Mouse (Mus musculus) heart, postnatal 0 days (tissue): ENCODE measurements at regions not wholly inside any gene's neighbourhood (a gene's known extent, or its start where the extent isn't known, plus 50 kb on each side); places are given as distances from the start of the nearest gene placed in this dataset.

Experiments used
- CTCF ChIP-seq: IDR thresholded peaks from 2 replicates; pipeline ENCODE4 v1.5.1; 2016; ENCODE audit warnings: antibody characterized with exemption, control low read depth, low read depth
- EP300 ChIP-seq: IDR thresholded peaks from 2 replicates; pipeline ENCODE4 v1.6.1; 2016; ENCODE audit warnings: antibody characterized with exemption, low read depth

- TF ChIP-seq CTCF (no peak), EP300 (no peak)
Observed at GRCm38 (mm10) chr1:184663300-184664097, 68.9 kb downstream of the Hlx start.
